Mouse (Mus musculus) retina, postnatal 1 day (tissue): ENCODE data around the gene Gm3642.
A peak's percentile ranks its signal among the peaks of the same experiment; 100 is the strongest.
"Not testable (repeated sequence)": the region's sequence is repeated elsewhere in the genome, so short reads cannot be mapped to it uniquely, and the experiment has no call there.

Experiments used
- DNase-seq: peaks from one replicate; pipeline ENCODE4 v3.0.0-alpha.2; 2012

The Gm3642 gene

DNA sequence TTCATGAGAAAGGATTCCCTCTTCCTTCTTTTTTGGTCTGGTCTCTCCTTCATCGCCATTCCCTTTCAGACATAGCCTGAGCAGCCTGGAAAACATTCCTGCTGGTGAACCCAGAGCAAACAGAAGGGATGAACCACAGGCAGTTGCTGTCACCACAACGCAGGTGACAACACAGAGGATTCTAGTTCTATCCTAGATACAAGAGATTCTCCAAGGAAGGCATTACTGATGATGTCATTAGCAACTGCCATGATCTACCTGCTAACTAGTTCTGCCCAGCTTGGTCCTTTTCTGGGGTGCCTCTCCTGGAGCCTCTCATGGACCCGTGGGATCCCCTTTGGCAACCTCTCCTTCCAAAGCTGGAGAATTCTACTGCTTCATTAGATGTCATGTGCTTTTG is at the start of gene Gm3642:
Gene Gm3642, minus strand, starts transcription at position 101 of the 400 bp plus-strand sequence.
- not testable (repeated sequence) for DNase-seq

DNA sequence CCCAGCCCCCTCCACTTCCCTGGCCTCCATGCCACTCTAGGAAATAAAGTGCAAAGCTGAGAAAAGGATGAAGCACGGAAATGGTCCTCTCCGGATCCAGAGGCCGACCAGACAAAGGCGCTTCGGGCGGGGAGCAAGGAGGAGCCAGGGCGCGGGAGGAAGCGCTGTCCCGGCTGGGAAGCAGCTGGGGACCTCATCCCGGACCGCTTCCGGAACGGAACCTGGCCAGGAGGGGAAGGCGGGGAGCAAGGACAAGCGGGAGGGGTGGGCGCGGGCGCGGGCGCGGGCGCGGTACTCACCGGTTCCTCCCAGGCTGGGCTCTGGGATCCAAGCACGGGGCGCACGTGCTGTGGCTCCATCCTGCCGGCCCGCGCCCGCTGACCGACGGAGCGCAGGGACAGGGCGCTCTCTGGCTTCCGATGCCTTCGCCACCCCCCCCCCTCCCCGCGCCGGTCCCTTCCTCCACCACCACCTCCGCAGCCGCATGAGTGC is 49.5 kb upstream of the Gm3642 start, which contains the start of gene Gm3667:
Gene Gm3667, minus strand, starts transcription at position 442 of the 492 bp plus-strand sequence.
- peak; percentile 6 for DNase-seq

DNA sequence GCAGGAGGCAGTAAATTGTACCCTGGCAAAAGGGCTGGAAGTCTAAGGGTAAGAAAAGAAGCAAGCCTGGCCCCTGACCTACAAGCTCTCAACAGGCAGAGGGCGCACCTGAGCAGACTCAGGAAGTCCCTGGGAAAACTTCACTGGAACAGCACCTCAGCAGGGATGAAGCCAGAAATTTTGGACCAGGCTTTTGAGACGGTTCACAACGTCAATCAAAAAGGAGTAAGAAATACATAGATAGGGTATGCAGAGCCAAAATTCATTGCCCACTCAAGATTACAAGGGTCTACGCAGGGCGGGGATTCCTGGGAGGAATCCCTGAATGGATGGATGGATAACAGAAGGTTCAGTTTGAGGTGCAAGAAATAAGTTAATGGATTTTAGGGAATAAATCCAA is 48.7 kb upstream of the Gm3642 start:
- DNase-seq, result not testable (repeated sequence)

DNA sequence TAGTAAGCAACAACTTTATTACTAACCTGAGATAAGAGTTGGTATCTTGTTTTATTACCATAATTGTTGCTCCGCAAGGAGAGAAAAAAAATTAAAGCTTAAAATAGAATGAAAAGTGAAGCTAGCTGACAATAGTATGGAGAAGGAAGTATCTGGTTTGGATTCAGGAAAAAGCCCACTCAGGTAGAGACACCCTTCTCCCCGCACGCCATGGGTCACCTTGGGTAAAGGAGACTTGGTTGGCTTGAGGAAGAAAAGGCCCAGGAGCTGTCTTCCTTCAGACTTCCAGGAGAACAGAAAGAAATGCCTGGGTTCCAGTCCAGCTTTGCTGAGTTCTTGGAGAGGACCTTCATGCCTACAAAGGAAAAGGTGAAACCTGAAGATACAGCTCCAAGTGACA is 16.8 kb downstream of the Gm3642 start:
- not testable (repeated sequence) for DNase-seq
